Mouse (Mus musculus) adrenal gland, postnatal 4 days (tissue): Measurements from ENCODE around the gene Agtrap. TPM values are rescaled to one million over a fixed set of nuclear protein-coding genes. Genes with fewer than 3 reads are reported as not detected.

Source experiments
- DNase-seq, 2 experiments: peaks; one replicate each; pipeline ENCODE4 v3.0.0; 2021 to 2022; ENCODE audit warnings: low spot score in 2 of 2, mixed read lengths in 2 of 2
- total RNA-seq, 2 experiments: library from RNA; stranded (reverse); gene quantifications; 2 replicates each; pipeline ENCODE4 v1.2.3; 2021

Gene Agtrap
- total RNA-seq, 2 experiments from 2014 or later, result 77.6 to 83.7 TPM

DNA sequence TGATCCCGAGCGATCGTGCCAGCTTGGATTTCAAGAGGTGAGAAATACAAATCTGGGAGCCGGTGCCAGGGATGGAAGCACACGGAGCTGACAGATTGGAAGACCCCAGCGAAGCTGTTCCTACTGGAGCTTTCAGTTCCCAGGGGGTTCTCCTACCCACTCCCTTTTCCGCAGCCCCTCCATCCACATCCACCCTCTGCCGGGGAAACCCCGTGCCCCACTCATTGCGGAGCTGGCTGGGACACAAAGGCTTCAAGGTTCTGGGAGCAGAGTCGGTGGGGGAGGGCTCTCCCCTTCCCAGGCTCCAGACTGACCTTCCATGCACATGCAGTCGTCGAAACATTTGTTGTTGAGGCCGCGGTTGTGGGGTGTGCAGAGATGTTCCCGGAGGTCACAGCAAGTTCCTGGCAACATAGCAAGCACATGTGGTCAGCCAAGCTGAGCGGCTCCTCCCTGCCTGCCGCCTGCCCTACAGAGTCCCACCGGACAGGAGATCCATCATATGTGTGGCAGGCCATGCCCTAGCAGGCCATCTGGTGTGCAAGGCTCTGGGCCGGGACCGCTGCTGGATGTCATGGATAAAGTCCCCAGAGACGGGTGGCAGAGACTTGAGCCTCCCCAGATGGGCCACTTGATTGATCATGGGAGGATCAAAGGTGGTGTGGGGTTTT, 19.9 kb upstream of the Agtrap start:
- DNase-seq, result no peak

DNA sequence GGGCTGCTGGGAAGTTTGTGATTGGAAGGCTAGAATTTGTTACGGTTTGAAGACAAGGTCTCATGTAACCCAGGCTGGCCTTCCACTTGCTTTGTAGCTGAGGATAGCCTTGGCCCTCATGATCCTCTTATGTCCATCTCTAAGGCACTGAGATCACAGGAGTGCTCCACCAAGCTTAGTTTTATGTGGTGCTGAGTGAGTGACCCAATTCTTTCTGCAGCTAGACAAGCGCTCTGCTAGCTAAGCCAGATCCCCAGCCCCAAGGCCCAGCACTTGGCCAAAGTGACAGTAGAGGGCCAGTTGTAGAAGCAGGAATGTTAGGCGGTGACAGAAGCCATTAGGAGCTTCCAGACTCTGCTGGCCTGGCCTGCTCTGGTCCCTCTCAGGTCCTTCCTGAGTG, 16.3 kb upstream of the Agtrap start:
- no peak for DNase-seq

GRCm38 (mm10) chr4:148101801-148102527, 14.1 kb upstream of the Agtrap start:
- DNase-seq, result peak in 1 of 2 experiments; percentile 36

DNA sequence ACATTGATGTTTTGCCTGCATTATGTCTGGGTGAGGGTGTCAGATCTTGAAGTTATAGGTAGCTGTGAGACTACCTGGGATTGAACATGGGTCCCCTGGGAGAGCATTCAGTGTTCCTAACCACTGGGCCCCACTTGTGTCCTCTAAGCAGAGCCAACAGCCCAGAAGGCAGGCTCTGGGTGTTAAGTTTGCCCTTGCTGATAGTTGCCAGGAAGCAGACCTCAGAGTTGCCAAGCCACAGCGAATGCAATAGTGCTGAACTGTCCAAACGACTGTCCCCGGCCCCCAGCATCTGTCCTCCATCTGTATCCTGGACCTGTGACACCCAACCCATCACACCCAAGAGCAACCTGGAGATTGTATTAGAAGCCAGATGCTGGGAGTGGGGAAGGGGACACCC, 10.8 kb upstream of the Agtrap start:
- no peak for DNase-seq

DNA sequence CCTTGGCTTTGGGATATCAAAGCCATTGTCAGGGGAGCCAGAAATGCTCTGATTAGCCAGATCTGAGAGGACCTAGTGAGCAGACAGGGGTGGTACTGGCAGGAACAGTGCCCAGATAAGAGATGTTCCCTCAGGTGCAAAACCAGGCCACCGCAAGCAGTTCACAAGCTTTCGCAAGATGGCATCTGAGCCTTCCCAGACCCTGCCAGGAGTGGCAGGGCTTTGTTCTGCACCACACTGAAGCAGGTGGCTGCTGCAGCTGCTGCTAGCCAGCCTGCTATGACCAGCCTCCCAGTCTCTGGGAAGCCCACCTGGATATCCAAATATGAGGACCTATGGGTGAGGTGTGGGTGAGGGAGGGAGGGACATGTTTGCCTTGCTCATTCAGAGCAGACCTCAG, 10.1 kb upstream of the Agtrap start:
- DNase-seq, result no peak

DNA sequence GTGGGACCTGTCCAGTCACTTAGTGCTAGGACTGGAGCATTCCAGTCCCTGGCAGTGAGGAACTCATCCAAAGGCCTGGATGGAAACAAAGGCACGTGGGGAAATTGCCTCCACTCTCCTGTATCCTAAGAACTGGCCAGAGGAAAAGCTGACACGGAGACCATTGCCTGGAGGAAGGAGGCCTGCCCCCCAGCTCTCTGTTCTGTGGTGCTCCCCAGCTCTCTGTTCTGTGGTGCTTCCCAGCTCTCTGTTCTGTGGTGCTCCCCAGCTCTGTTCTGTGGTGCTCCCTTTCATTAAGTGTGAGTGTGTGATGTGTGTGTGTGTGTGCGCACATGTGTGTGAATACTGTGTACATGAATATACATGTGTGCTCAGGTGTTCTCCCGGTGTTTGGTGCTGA, 7.2 kb upstream of the Agtrap start:
- DNase-seq, result no peak

GRCm38 (mm10) chr4:148094161-148094560, 6.3 kb upstream of the Agtrap start:
- DNase-seq, result no peak

DNA sequence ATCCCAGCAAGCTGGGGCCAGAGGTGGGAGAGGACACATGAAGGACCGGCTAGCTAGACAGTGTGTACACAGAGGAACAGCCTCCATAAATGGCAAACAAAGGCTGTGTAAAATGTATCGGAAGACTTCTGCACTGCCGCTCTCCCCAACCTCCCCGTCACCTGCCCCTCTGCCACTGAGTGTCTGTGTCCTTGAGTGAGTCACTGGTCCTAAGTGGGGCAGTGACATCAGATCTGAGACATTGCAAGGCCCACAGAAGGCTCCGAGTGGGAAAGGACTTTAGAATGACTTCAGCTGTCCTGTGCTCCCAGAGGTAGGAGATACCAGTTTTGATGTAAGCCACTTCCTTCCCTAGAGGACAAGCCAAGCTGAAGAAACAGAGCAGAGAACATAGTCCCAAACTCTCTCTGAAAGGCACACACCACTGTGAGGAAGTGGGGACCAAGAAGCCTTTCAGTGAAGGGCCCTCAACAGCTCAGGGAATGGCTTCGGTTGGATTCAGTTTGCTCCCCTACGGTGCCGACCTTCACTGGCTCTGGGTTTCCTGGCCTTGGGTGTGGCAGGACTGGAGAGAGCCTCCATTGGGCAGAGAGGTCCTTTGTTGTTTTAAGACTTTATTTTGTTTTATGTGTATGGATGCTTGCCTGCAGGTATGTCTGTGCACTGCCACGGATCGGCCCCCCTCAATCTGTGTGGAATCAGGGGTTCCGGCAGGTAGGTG, 4.9 kb upstream of the Agtrap start:
- no peak for DNase-seq

DNA sequence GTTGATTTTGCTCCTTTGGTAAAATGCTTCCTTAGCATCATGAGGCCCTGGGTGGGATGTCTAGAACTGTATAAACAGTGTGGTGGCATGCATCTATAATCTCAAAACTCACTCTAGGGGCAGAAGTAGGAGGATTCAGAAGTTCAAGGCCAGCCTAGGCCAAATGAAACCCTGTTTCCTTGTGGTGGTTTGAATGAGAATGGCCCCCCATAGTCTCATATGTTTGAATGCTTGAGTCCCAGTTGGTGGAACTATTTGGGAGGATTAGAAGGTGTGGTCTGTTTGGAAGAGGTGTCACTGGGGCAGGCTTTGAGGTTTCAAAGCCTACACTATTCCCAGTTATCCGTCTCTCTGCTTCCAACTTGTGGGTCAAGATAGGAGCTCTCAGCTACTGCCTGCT, 3.4 kb upstream of the Agtrap start:
- DNase-seq, result no peak

DNA sequence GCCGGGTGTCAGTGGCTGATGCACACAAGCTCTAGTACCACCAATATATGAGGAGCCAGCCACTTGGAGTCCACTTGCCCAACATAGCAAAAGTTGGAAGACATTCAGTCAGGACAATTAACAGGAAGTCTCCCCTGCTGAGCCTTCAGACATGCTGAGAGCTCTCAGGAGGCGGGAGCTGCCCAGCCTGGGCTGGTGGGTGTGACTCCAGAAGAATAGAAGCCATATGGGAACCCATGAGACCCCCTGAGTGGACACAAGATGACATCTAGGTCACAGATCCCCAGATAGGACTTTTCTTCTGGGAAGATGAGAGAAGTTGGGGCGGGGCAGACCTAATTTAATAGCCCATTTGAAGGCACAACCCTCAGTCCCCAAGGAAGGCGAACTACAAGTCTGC, 1.3 kb upstream of the Agtrap start:
- DNase-seq, result no peak

- no peak for DNase-seq
These were observed 532 bp downstream of the Agtrap start for GRCm38 (mm10) chr4:148087091-148087906.

DNA sequence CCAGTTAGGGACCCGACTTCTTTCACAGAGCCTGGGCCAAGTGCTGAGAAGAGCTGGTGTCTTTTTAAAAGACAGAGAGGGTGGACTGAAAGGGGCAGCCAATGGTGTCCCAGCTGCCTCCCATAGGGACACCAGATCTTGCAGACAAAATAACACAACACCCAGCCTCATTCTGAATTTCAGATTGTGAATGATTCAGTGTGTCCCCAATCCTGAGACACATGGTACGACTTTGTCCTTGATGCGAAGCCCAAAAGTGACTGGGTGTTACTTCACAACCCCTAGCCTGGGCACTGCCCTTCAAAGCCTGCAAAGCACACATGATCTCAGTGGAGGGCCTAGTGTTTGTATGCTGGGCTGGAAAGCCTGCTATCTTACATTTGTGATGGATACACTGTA, 1.9 kb downstream of the Agtrap start:
- no peak for DNase-seq

DNA sequence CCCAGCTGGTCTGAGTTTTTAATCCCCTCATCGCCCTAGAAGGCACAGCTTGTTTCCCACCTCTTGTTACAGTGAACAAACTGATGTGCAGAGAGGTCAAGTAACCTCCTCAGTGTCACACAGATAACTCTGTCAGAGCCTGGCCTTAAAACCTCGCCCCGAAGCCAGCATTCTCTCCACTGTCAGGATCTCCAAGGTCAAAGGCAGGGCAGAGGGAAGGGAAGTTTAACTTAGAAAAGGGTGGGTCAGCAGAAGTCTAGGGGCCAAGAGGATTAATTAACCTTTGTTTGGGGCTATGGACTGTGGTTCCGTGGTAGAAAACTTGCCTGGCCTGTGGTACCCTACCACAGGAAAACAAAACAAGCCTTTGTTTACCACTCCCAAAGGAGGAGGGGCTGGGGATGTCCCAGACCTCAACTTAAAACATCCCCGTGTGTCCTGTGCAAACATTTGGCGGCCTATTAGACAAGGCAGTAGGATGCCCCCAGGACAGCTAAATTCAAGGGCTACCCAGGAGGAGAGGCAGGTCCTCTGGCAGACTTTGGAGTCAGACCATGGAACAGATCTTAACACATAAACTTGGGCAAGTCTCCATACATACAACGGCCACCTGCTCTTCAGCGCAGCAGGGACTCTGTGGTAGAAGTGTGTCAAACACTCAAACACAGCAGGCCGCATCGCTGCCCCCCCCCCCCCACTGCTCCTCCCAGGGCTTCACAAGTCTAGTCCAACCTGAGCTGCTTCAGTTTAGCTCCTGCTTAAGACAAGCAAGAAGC, 2.5 kb downstream of the Agtrap start:
- no peak for DNase-seq

DNA sequence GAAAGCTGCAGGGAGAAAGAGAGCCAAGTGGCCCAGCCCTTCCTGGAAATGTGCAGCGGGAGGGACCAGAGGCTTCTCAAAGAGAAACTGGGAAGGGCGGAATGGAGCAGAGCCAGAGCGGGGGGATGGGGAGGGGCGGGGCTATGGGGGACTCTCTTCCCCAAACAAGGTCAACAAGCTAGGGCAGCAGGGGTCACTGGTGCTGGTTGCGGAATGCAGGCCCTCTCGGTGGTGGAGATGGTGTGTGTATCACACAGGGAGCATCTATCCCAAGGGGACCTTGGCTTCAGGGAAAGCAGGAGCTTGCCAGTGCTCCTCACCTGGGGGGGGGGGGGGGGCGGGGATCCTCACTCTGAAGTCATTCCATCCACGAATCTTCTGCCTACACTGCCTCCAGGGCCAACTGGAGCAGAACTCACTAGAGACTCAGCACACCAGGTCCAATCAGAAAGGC, 3.5 kb downstream of the Agtrap start:
- DNase-seq, result no peak

GRCm38 (mm10) chr4:148083176-148083899, 4.5 kb downstream of the Agtrap start:
- no peak for DNase-seq

- no peak for DNase-seq
These were observed 5.4 kb downstream of the Agtrap start for GRCm38 (mm10) chr4:148082257-148083044.

GRCm38 (mm10) chr4:148081201-148081600, 6.6 kb downstream of the Agtrap start:
- DNase-seq, result no peak

- no peak for DNase-seq
These were observed 7.2 kb downstream of the Agtrap start for GRCm38 (mm10) chr4:148080597-148080973.

DNA sequence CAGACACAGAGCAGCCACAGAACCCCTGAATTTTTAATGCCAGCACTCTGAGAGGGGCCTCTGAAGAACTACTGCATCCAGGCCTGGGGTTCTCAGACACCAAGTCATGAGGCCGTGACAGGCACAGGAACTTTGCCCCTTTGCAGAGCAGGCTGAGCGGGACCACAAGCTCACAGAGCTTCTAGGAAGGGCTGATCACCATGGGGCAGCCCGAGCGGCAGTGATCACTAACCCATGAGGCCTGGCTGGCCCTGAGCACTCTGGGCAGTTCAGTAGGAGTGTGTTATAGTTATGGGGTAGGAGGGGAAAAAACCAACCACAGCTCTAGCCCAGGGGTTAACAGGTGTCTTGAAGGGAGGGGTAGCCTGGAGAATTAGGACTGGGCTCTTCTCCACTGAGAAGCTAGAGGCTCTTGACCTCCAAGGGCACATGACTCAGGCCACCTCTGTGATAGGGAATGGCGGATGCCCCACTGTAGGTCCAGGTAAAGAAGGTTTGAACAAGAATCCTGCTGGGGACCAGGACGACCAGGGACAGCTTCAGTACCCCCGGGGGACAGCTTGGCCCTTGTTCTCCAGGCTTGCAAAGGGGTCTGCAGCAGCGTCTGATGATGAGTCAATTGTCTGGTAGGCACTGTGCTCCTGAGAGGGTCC, 7.8 kb downstream of the Agtrap start:
- DNase-seq, result no peak
